Mouse (Mus musculus): ENCODE results near the gene Eno1. TPM values are rescaled to one million over a fixed set of nuclear protein-coding genes. Genes with fewer than 3 reads are reported as not detected.
A peak's percentile ranks its signal among the peaks of the same experiment; 100 is the strongest.
"Not testable (repeated sequence)": the region's sequence is repeated elsewhere in the genome, so short reads cannot be mapped to it uniquely, and the experiment has no call there.

Eno1 gene
- polyA plus RNA-seq, 1 experiment from 2014 or later: 733 TPM

GRCm38 (mm10) chr4:150272725-150273124 is 36.2 kb downstream of the Eno1 start:
- WGBS: 3% methylated on average over 9 of the region's 9 CpGs
- peaks cover 4% of the 10 kb centered on the region; the same call in 1 of the 2 replicates for H3K4me1 ChIP-seq (replicated peaks; ENCODE audit: control insufficient read depth, insufficient read depth)
- H3K9ac ChIP-seq (ENCODE audit: low read length): peak overlapping the region; percentile 43
- ATAC-seq (ENCODE audit: low FRiP score, low TSS enrichment) (peak; percentile 72), DNase-seq (ENCODE audit: low spot score) (peak; percentile 40)
- H3K4me2 ChIP-seq (replicated peaks; ENCODE audit: low read depth): no peak overlapping the region; the same call in 1 of the 2 replicates
- H3K27me3 ChIP-seq (ENCODE audit: control insufficient read depth, insufficient read depth, low read length): no peaks in the 10 kb centered on the region
- H3K4me3 ChIP-seq (ENCODE audit: low read depth, low read length): no peak overlapping the region
- no peaks in the 10 kb centered on the region for H3K36me3 ChIP-seq (ENCODE audit: control insufficient read depth, insufficient read depth, low read length)
- TF ChIP-seq EP300 (optimal IDR thresholded peaks at IDR 0.05) (no peak), CTCF (IDR thresholded peaks at IDR 0.05; ENCODE audit: low read depth) (no peak)
- no peaks in the 10 kb centered on the region for H3K9me3 ChIP-seq (ENCODE audit: control insufficient read depth, low read length)
- H3K27ac ChIP-seq (replicated peaks): peak overlapping the region; percentile 49

GRCm38 (mm10) chr4:150275531-150275930 is 39.0 kb downstream of the Eno1 start:
- WGBS: 84% methylated on average over 5 of the region's 5 CpGs
- H3K9me3 ChIP-seq (ENCODE audit: control insufficient read depth, low read length): no peaks in the 10 kb centered on the region
- H3K4me3 ChIP-seq (ENCODE audit: low read depth, low read length): no peak overlapping the region
- ATAC-seq (ENCODE audit: low FRiP score, low TSS enrichment) (no peak), DNase-seq (ENCODE audit: low spot score) (no peak)
- no peaks in the 10 kb centered on the region for H3K36me3 ChIP-seq (ENCODE audit: control insufficient read depth, insufficient read depth, low read length)
- no peak overlapping the region for H3K9ac ChIP-seq (ENCODE audit: low read length)
- TF ChIP-seq EP300 (optimal IDR thresholded peaks at IDR 0.05) (no peak), CTCF (IDR thresholded peaks at IDR 0.05; ENCODE audit: low read depth) (no peak)
- peaks cover 4% of the 10 kb centered on the region; the same call in 1 of the 2 replicates for H3K4me1 ChIP-seq (replicated peaks; ENCODE audit: control insufficient read depth, insufficient read depth)
- no peaks in the 10 kb centered on the region for H3K27me3 ChIP-seq (ENCODE audit: control insufficient read depth, insufficient read depth, low read length)
- H3K4me2 ChIP-seq (replicated peaks; ENCODE audit: low read depth): no peak overlapping the region
- no peak overlapping the region for H3K27ac ChIP-seq (replicated peaks)

GRCm38 (mm10) chr4:150279336-150279735 is 42.8 kb downstream of the Eno1 start:
- not testable (repeated sequence) for H3K36me3 ChIP-seq (ENCODE audit: control insufficient read depth, insufficient read depth, low read length); H3K9ac ChIP-seq (ENCODE audit: low read length); H3K4me2 ChIP-seq (replicated peaks; ENCODE audit: low read depth); ATAC-seq (ENCODE audit: low FRiP score, low TSS enrichment); H3K4me3 ChIP-seq (ENCODE audit: low read depth, low read length); H3K27me3 ChIP-seq (ENCODE audit: control insufficient read depth, insufficient read depth, low read length); DNase-seq (ENCODE audit: low spot score); H3K27ac ChIP-seq (replicated peaks); H3K4me1 ChIP-seq (replicated peaks; ENCODE audit: control insufficient read depth, insufficient read depth); H3K9me3 ChIP-seq (ENCODE audit: control insufficient read depth, low read length)
- 83% methylated on average over 5 of the region's 7 CpGs for WGBS

- H3K4me2 ChIP-seq (replicated peaks; ENCODE audit: low read depth): no peak overlapping the region
- no peak overlapping the region for H3K27ac ChIP-seq (replicated peaks)
- no peak for ATAC-seq (ENCODE audit: low FRiP score, low TSS enrichment)
These were observed 43.5 kb downstream of the Eno1 start for GRCm38 (mm10) chr4:150280002-150280401.

GRCm38 (mm10) chr4:150280459-150280858 is 43.9 kb downstream of the Eno1 start:
- H3K4me2 ChIP-seq (replicated peaks; ENCODE audit: low read depth): peak overlapping the region; percentile 62
- H3K4me3 ChIP-seq (ENCODE audit: low read depth, low read length): peak overlapping the region; percentile 100
- H3K36me3 ChIP-seq (ENCODE audit: control insufficient read depth, insufficient read depth, low read length): no peaks in the 10 kb centered on the region
- no peaks in the 10 kb centered on the region for H3K4me1 ChIP-seq (replicated peaks; ENCODE audit: control insufficient read depth, insufficient read depth)
- H3K27me3 ChIP-seq (ENCODE audit: control insufficient read depth, insufficient read depth, low read length): no peaks in the 10 kb centered on the region
- peak overlapping the region; percentile 97 for H3K27ac ChIP-seq (replicated peaks)
- no peak for TF ChIP-seq CTCF (IDR thresholded peaks at IDR 0.05; ENCODE audit: low read depth)
- TF ChIP-seq EP300 (optimal IDR thresholded peaks at IDR 0.05): no peak
- H3K9me3 ChIP-seq (ENCODE audit: control insufficient read depth, low read length): no peaks in the 10 kb centered on the region
- no peak for DNase-seq (ENCODE audit: low spot score)
- no peak for ATAC-seq (ENCODE audit: low FRiP score, low TSS enrichment)
- 51% methylated on average over 4 of the region's 4 CpGs for WGBS
- peak overlapping the region; percentile 79; the same call in 1 of the 2 replicates for H3K9ac ChIP-seq (ENCODE audit: low read length)

More at GRCm38 (mm10) chr4:150280002-150280401, 43.5 kb downstream of the Eno1 start:
- Histone ChIP-seq H3K27me3 (ENCODE audit: control insufficient read depth, insufficient read depth, low read length) (no peaks in the 10 kb centered on the region), H3K9me3 (ENCODE audit: control insufficient read depth, low read length) (no peaks in the 10 kb centered on the region), H3K4me1 (replicated peaks; ENCODE audit: control insufficient read depth, insufficient read depth) (no peaks in the 10 kb centered on the region), H3K9ac (ENCODE audit: low read length) (no peak overlapping the region), H3K36me3 (ENCODE audit: control insufficient read depth, insufficient read depth, low read length) (no peaks in the 10 kb centered on the region), H3K4me3 (ENCODE audit: low read depth, low read length) (no peak overlapping the region)
- 65% methylated on average over 2 of the region's 2 CpGs for WGBS
- TF ChIP-seq CTCF (IDR thresholded peaks at IDR 0.05; ENCODE audit: low read depth): no peak
- no peak for TF ChIP-seq EP300 (optimal IDR thresholded peaks at IDR 0.05)
- DNase-seq (ENCODE audit: low spot score): no peak

GRCm38 (mm10) chr4:150281018-150281761 is 44.7 kb downstream of the Eno1 start, which contains the start of gene Rere:
Rere (plus strand) TSS chr4:150281646.
- no peak for TF ChIP-seq EP300 (optimal IDR thresholded peaks at IDR 0.05)
- TF ChIP-seq CTCF (IDR thresholded peaks at IDR 0.05; ENCODE audit: low read depth): peak; percentile 34
- Histone ChIP-seq H3K4me3 (ENCODE audit: low read depth, low read length) (peak within 1 kb of the TSS; percentile 100), H3K9me3 (ENCODE audit: control insufficient read depth, low read length) (no peaks in the 10 kb centered on the region), H3K4me2 (replicated peaks; ENCODE audit: low read depth) (peak within 1 kb of the TSS; percentile 86), H3K36me3 (ENCODE audit: control insufficient read depth, insufficient read depth, low read length) (no peaks in the 10 kb centered on the region), H3K27me3 (ENCODE audit: control insufficient read depth, insufficient read depth, low read length) (no peaks in the 10 kb centered on the region), H3K9ac (ENCODE audit: low read length) (peak within 1 kb of the TSS; percentile 99), H3K27ac (replicated peaks) (peak within 1 kb of the TSS; percentile 97), H3K4me1 (replicated peaks; ENCODE audit: control insufficient read depth, insufficient read depth) (no peaks in the 10 kb centered on the region)
- DNase-seq (ENCODE audit: low spot score) (peak; percentile 97), ATAC-seq (ENCODE audit: low FRiP score, low TSS enrichment) (peak; percentile 99)
- WGBS: 1% methylated on average over 57 of the region's 60 CpGs

Measured in stomach, postnatal 0 days (tissue).